Mouse (Mus musculus): ENCODE data around the gene Svop. TPM values are rescaled to one million over a fixed set of nuclear protein-coding genes. Genes with fewer than 3 reads are reported as not detected.

Gene Svop
- total RNA-seq, 2 experiments from 2014 or later, result 169 to 176 TPM

Other genes starting within 250 kb of the Svop start
- gene Coro1c, start 182.8 kb downstream of the Svop start, total RNA-seq (2021), result 10 to 100 TPM; 87.9 to 94.2 TPM
- gene Ssh1, start 97.7 kb downstream of the Svop start, total RNA-seq (2021), result 10 to 100 TPM; 23.8 to 25.2 TPM
- gene Dao, start 87.9 kb downstream of the Svop start, total RNA-seq (2021), result not detected
- 10 to 100 TPM; 31.3 to 34.7 TPM for gene Usp30, start 26.1 kb downstream of the Svop start, total RNA-seq (2021)
- gene Alkbh2, start 36.6 kb upstream of the Svop start, total RNA-seq (2021), result 1 to 10 TPM; 3.5 to 5.6 TPM
- 1 to 10 TPM; 4.1 to 4.2 TPM for gene Ung, start 38.8 kb upstream of the Svop start, total RNA-seq (2021)
- gene Acacb, start 55.0 kb upstream of the Svop start, total RNA-seq (2021), result 1 to 10 TPM; 6.5 to 7.1 TPM
- under 1 TPM in 1 of 2 experiments, not detected in 1; 0.12 TPM for gene Foxn4, start 182.2 kb upstream of the Svop start, total RNA-seq (2021)
- gene Myo1h, start 197.6 kb upstream of the Svop start, total RNA-seq (2021), result under 1 TPM; 0.74 to 0.98 TPM